Mouse (Mus musculus): ENCODE measurements at regions not wholly inside any gene's neighbourhood (a gene's known extent, or its start where the extent isn't known, plus 50 kb on each side); places are given as distances from the start of the nearest gene placed in this dataset.

DNA sequence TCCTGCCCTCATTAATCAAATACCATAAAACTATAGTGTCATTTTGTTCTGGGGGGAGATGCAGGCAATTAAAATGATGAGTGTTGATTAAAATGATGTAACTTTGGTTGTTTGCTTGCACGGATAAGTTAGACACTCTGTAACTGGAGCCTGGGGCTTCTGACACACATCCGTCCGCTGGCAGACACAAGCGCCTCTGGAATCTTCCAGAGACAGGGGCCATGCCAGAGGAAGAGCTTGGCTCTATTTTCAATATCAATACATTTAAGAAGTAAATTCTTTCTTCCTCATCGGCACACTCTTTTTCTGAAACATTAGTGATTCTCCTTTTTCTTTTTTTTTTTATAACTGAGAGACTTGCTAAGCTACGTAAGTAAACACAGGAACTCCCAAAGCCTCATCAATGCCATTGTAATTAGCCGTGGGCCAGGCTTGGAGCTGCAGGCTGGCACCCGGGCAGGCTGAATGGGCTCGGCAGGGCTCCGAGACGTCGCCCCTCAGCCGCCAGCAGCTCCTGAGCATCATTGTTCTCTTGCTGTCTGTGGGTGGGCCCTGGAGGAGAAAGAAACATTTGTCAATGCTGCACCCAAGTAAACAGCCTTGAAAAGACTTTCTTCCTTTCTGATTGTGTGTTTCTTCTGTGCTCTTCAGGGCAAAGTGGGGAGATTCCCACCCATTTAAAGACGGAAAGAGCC lies 151.4 kb upstream of the A230072I06Rik start:
- ATAC-seq (replicated peaks; ENCODE audit: low FRiP score, low TSS enrichment, poor library complexity, severe bottlenecking) = no peak

DNA sequence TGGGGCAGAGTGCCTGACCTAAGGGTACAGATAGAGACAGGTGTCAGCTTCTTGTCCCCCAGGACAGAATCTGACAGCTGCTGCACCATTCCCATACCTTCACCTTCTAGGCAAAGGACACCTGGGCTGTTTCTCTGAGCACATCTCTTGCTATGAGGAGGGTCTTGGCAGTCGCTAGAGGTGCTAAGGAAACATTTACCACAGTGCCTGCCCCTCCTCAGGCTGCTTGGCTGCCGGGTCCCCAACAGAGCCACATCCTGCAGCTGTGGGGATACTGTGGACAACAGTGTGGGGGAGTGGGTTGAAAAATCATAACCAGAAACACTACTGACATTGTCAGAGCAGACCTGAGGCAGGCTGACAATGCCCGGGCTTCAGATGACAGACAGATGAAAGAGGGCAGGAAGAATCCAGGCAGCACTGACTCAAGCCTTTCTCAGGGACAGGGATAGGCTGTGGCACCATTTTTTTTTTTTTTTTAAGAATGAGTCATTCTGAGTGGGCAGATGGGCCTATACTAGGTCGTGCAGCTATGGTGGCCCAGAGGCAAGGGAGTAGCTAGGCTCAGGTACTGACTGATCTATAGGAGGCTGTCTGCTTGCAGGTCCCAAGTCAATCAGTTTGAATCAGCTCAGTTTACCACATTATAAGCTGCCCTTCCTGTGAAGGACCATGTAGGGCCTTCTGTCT lies 150.7 kb upstream of the A230072I06Rik start:
- ATAC-seq (replicated peaks; ENCODE audit: low FRiP score, low TSS enrichment, poor library complexity, severe bottlenecking) = no peak

DNA sequence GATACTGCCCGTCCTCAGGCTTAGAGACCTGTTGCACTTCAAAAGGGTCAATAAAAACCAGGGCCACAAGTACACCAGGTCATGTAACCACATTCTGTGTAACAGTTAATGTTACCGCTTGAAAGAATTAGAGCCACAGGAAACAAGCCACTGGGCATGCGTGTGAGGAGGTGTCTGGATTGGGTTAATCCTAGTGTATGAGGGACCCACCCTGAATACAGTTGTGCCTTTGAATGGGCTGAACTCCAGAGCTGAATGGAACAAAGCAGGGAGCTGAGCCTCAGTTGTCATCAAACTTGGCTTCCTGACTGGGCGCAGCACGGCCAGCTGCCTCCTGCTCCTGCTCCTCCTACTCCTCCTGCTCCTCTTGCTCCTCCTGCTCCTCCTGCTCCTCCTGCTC lies 148.0 kb upstream of the A230072I06Rik start:
- peak; percentile 37; the same call in 1 of the 2 replicates for ATAC-seq (replicated peaks; ENCODE audit: low FRiP score, low TSS enrichment, poor library complexity, severe bottlenecking)

DNA sequence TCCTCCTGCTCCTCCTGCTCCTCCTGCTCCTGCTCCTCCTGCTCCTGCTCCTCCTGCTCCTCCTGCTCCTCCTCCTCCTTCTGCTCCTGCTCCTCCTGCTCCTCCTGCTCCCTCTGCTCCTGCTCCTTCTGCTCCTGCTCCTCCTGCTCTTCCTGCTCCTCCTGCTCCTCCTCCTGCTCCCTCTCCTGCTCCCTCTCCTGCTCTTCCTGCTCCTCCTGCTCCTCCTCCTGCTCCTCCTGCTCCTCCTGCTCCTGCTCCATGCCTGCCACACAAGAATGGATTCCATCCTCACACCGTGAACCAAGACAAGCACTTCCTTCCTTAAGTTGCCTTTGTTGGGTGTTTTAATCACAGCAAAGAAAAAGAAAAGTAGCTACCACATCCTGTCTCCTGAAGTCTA lies 144.4 kb upstream of the A230072I06Rik start:
- no peak for ATAC-seq (replicated peaks; ENCODE audit: low FRiP score, low TSS enrichment, poor library complexity, severe bottlenecking)

DNA sequence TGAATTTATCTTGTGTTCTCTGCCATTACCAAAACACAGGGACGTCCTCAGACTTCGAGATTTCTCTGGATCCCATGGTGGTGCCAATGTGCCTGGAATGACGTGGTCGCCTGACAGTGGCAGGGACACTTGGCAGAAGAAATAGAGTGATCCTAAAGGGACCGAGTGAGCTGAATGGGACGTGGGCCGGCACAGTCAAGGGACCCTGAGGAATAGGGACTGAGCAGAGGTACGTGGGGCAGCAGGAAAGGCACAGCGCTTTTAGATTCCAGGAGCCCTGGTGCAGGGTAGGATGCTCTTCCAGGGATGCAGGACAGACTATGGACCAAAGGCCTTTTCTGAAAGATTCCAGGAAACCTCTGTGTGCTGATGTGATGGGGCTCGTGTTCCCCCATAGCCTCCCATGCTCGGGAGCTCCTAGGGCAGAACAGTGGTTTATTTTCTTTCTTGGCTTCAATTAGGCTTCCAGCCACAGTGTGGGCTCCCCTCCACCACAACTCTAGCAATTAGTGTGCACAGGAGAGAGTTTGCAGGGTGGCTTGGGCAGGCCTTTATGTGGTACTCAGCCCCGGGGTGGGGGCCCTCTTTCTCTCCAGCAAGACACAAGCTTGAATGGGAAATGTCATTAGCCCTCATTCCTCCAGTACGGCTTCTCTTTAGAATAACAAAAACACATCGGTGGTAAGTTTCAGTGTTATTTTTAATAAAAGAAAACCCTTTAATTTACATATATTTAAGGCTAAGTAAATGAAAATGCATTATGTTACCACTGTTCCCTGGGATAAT lies 143.0 kb upstream of the A230072I06Rik start:
- ATAC-seq (replicated peaks; ENCODE audit: low FRiP score, low TSS enrichment, poor library complexity, severe bottlenecking) = no peak

DNA sequence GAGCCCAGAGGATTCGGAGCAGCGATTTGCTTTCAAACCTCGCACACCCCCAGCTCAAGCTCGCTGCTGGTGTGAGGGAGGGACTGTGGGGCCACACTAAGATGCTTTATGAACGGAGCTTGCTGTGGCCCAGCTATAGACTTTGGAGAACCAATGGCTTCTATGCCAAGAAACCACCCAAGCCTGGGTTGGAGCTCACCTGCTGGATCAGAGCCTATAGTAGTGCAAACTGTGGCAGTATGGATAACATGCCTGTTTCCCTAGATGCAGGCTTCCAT lies 142.5 kb upstream of the A230072I06Rik start:
- ATAC-seq (replicated peaks; ENCODE audit: low FRiP score, low TSS enrichment, poor library complexity, severe bottlenecking) = no peak

DNA sequence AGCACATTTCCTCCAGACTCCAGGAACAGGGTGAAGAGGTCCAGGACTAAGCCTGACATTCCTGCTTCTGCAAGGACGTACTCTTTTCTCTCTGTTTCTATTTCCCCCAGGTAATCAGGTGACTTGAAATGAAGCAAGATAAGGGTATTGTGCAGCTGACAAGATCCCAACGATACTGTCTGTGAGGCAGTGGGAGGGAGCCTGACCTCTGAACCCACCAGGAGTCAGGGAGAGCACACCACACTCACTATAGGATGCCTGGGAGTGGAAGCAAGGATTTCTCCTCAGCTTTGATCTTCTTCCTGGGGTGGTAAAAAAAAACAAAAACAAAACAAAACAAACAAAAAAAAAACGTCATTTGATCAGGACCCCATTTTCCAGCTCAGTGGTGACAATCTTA lies 141.1 kb upstream of the A230072I06Rik start:
- ATAC-seq (replicated peaks; ENCODE audit: low FRiP score, low TSS enrichment, poor library complexity, severe bottlenecking) = no peak

DNA sequence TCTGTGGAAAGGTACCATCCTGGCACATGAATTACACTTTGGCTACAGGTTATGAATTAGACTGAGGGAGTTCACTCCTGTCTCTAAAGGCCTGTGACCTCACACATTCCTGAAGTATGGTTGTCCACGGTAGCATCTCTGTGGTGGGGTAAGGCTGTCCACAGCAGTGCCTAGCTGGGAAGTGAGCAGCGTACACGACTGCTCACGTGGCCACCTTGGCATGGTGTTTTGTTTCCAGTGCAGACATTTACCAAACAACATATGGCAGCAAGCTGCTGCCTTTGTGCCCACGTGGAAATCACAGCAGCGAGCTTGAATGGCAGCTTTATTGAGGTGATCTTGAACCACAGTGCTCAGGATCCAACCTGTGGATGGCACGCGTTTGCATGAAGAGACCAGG lies 140.7 kb upstream of the A230072I06Rik start:
- no peak for ATAC-seq (replicated peaks; ENCODE audit: low FRiP score, low TSS enrichment, poor library complexity, severe bottlenecking)

DNA sequence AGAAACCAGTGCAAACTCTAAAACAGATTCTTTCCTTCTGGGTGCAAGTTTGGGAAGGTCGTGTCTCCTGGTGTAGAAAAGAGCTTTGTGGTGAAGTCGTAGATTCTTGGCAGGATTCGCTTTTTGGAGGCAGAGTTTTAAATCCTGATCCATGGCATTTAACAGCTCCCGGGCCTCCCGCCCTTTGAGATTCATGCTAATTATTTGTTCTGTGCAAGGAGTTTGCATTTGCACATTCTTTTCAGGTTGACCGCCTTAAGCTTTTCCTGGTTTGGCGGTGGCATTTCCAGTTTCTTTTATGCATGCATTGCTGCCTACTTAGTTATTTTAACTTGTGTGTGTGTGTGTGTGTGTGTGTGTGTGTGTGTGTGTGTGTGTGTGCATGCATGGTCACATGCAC lies 126.9 kb upstream of the A230072I06Rik start:
- ATAC-seq (replicated peaks; ENCODE audit: low FRiP score, low TSS enrichment, poor library complexity, severe bottlenecking) = no peak

DNA sequence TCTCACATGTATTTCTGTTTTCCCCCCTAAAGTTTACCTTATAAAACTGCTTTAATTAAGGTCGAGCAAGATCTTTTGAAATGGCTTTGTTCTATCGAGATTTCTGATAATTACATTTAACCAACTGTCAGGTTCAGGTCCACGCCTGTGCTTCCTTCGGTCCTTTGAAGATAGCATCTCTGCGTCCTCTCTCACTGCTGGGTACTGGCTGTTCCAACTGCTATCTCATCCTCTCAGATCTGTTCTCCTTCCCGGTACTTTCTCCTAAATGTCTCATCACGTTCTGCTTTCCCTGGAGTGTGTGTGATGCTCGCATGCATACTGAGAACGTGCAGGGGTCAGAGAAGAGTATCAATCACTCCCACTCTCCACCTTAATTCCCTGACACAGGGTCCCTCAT lies 125.8 kb upstream of the A230072I06Rik start:
- ATAC-seq (replicated peaks; ENCODE audit: low FRiP score, low TSS enrichment, poor library complexity, severe bottlenecking) = no peak

DNA sequence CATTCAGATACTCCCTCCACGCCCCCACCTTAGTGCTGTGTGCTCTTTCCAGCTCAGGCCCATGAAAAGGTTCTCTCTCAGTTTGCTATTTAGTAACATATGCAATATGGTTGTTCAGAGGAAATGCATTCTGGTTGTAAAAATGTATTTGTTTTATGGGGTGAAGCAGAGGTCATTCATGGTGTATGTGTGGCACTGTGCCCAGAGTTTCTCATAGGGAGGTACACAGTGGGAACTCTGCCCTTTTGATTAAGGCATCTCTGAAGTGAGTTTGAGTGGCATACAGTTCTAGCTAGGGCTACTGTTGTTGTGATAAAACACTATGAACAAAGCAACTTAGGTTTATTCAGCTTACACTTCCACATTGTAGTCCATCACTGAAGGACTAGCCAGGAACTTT lies 121.7 kb upstream of the A230072I06Rik start:
- no peak for ATAC-seq (replicated peaks; ENCODE audit: low FRiP score, low TSS enrichment, poor library complexity, severe bottlenecking)

DNA sequence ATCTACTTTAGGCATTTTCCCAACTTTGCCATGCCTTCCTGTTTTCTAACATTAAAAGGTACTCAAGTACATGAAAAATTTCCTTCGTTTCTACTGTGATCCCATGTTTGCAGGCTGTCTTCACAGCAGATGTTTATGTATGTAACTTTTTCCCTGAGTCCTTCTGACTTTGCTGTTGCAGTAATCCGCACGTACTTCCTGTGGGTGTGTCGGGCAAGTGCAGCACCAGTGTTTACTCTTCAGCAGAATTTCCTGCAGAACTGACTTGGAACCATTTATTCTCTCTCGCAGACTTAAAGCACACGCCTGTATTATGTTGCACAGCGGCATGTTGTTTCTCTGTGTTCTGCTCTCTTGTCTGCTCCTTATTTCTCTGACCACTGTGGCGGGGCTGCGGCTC lies 120.4 kb upstream of the A230072I06Rik start:
- ATAC-seq (replicated peaks; ENCODE audit: low FRiP score, low TSS enrichment, poor library complexity, severe bottlenecking) = no peak

DNA sequence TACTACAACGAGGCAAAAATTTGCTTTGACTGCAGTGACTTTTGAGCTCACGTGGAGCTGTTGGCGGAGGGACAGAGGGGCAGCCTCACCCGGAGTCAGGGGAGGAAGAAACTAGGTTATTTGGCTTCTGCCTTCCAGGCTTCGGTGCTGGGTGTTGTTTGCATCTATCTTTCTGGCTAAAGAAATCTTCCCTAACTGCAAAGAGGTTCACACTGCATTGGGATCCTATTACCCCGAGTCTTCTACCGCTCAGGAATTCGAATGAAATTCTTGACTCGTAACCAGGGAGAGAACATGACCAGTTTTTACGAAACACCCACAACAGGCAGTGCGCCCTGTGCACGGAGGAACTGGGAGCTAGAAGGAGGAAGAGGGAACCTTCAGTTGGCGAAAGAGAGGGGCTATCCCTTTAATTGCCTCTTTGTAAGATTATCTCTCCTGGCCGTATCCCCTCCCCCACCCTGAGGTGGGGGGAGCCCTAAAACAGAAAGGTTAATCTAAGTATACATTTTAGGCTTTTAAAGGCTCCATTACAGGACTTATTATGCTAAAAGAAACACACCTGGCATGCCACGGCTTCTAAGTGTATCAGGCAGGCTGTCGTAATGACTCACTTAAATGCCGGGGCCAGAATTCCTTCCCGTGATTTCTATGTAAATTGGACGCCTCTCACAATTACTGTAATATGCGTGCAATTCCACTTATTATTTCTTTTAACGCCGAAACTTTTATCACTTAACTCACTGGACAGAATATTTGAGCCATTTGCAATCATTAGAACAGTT lies 115.5 kb upstream of the A230072I06Rik start:
- no peak for ATAC-seq (replicated peaks; ENCODE audit: low FRiP score, low TSS enrichment, poor library complexity, severe bottlenecking)

DNA sequence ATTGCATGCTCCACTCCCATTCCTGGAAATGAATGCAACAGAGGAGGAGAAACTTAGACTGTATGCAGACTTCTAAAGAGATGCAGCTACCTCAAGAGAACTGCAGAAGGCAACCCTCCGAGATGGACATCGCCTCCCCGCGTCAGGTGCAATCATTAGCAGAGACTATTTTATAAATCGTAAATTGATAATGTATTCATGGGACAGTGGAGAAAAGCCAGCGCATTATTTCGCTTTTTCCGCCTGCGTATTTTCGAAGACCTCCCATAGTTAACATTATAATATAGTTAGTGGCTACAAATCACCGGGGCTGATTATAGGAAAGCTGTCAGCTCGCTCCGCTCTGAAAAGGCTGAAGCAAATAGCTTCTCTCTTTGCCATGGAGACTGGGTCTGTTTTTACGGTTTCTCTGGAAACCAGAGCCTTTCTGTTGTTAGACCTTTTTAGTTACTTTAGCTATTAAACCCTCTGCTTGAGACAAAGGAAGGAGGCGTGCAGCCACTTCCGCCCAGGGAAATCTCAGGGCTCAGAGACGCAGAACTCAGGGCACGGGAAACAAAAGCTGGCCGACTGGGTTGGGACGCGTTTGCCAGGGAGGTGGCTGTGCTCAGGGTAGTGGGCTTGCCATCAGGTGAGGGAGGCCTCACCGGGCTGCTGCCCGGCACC lies 113.0 kb upstream of the A230072I06Rik start:
- ATAC-seq (replicated peaks; ENCODE audit: low FRiP score, low TSS enrichment, poor library complexity, severe bottlenecking) = no peak

DNA sequence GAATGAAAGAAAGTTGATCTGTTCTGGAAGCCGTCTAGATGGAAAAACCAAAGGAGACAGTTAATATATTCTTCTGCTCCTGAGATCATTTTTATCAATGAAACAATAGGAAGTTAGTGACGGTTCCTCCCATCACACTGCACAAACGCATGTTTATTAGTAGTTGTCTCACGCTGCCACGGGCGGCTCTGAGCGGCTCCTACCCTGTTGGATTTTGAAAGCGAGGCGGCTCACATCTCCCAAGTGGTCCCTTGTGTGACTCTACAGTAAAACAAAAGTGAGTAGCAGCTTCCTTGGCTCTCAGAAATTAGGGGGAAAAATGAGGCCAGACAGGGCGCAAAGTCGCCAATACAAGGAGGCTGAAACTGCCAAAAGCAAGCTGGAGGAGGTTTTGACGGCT lies 106.8 kb upstream of the A230072I06Rik start:
- no peak for ATAC-seq (replicated peaks; ENCODE audit: low FRiP score, low TSS enrichment, poor library complexity, severe bottlenecking)

DNA sequence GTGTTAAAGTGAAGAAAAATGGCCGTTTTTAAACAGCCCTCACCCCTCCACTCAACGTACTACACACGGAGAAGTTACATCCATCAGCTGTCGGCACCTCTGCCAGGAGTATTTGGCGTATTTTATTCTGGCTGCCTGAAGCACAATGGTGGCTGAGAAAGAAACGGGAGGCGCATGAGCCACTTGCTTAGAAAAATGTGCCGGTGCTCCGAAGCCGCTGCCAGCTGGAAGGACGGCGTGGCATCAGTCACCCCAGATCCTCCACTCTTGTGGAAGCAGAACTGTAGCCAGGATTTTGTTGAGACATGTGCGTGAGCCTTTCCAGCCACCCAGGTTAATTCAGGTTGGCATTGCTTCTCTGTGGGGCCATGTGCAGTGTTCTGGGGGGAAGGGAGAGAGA lies 103.1 kb upstream of the A230072I06Rik start:
- ATAC-seq (replicated peaks; ENCODE audit: low FRiP score, low TSS enrichment, poor library complexity, severe bottlenecking) = no peak

DNA sequence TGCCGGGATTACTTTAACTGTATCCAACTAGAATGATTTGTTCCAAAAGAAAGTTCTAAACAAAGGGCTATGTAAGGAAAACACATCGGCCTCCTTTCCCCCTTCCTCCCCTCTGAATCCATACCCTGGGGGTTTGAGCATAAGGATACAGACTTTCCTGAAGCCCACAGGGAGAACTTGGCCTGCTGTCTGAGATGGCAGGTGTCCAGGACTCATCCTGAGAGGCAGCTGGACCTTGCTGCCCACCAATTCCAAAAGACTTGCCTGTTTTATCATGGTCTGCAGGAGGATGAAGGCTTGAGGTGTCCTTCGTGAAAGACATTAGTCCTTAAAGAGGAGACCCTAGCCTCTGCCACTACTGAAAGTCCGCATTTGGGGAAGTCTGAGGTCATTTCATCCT lies 94.0 kb upstream of the A230072I06Rik start:
- ATAC-seq (replicated peaks; ENCODE audit: low FRiP score, low TSS enrichment, poor library complexity, severe bottlenecking) = no peak

DNA sequence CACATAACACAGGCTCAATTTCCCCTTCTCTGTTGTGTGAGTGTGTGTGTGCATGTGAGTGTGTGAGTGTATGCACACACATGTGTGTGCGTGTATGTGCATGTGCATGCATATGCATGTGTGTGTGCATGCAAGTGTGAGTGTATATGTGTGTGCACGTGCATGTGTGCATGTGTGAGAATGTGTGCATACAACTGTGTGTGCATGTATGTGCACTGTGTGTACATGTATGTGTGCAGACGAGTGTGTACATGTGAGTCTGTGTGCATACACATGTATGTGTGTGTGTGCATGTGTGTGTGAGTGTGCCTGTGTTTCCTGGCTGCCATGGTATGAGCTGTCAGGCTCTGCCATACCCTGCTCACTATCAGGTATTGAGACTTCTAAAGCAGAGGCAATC lies 91.3 kb upstream of the A230072I06Rik start:
- ATAC-seq (replicated peaks; ENCODE audit: low FRiP score, low TSS enrichment, poor library complexity, severe bottlenecking) = no peak

DNA sequence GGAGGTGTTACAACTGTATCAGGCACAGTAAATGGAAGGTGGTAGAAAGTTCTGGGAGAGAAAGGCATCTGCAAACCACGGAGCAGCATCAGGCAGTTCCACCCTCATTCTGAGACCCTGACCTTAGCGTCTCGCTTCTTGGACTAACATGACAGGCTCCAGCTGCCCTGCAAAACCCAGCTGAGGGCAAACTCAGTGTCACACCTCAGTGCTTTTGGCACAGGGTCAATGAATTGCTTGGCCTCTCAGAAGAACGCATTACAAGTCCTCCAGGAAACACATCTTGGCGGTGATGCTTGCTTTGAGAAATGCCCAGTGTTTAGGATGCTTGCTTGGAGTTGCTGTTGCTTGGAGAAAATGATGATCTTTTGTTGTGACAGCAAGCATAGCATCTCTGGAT lies 90.2 kb upstream of the A230072I06Rik start:
- ATAC-seq (replicated peaks; ENCODE audit: low FRiP score, low TSS enrichment, poor library complexity, severe bottlenecking) = no peak

DNA sequence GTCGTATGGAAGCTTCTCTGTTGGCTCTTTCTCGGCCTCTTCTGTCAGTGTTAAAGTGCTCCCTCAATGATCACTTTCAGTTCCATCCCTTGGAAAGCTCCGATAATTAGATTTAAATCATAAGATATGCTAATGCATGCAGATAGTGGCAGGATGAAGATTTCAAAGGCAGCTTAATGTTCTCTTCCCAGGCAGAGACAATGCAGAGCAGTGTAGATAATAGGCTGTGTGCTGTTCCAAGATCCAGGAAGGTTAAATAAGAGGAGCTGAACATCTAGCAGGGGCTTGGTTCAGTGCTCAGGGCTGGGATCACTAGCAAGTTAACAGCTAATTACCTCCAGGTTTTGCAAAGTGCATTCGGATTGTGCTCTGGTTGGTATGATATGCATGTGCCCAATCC lies 89.7 kb upstream of the A230072I06Rik start:
- no peak for ATAC-seq (replicated peaks; ENCODE audit: low FRiP score, low TSS enrichment, poor library complexity, severe bottlenecking)

Data from megakaryocyte-erythroid progenitor cell, adult 5-6 weeks (primary cell).